Mouse (Mus musculus) gastrocnemius, postnatal 4 days (tissue): ENCODE results near the gene Cdca3. TPM values are rescaled to one million over a fixed set of nuclear protein-coding genes. Genes with fewer than 3 reads are reported as not detected.
"Not testable (repeated sequence)": the region's sequence is repeated elsewhere in the genome, so short reads cannot be mapped to it uniquely, and the experiment has no call there.

Experiments
- DNase-seq, 2 experiments: peaks; one replicate each; pipeline ENCODE4 v3.0.0; 2021 to 2022; ENCODE audit warnings: low spot score in 2 of 2, mixed read lengths in 2 of 2
- total RNA-seq, 2 experiments: library from RNA; stranded (reverse); gene quantifications; 2 replicates each; pipeline ENCODE4 v1.2.3; 2021

Gene Cdca3
- total RNA-seq, 2 experiments from 2014 or later = 27.9 to 28.2 TPM

- peak; percentile 70 to 90 for DNase-seq
Measured at GRCm38 (mm10) chr6:124829799-124830700, 703 bp downstream of the Cdca3 start.

- DNase-seq = not testable (repeated sequence)
Measured at GRCm38 (mm10) chr6:124831199-124831598, 1.9 kb downstream of the Cdca3 start.

GRCm38 (mm10) chr6:124831649-124832048, 2.3 kb downstream of the Cdca3 start:
- no peak for DNase-seq

- DNase-seq = no peak
Measured at GRCm38 (mm10) chr6:124834512-124835081, 5.2 kb downstream of the Cdca3 start.

GRCm38 (mm10) chr6:124835531-124835930, 6.2 kb downstream of the Cdca3 start:
- DNase-seq = no peak

GRCm38 (mm10) chr6:124836411-124836810, 7.1 kb downstream of the Cdca3 start:
- DNase-seq = no peak

- DNase-seq = peak in 1 of 2 experiments; percentile 47
Measured at GRCm38 (mm10) chr6:124839805-124840204, 10.5 kb downstream of the Cdca3 start.

GRCm38 (mm10) chr6:124840241-124841167, 11.2 kb downstream of the Cdca3 start, which contains the start of gene Gnb3:
Gene Gnb3, minus strand, starts transcription at chr6:124840275.
- DNase-seq = no peak

GRCm38 (mm10) chr6:124847305-124847704, 18.0 kb downstream of the Cdca3 start:
- DNase-seq = peak; percentile 90 to 91

- no peak for DNase-seq
Measured at GRCm38 (mm10) chr6:124850535-124850934, 21.2 kb downstream of the Cdca3 start.

GRCm38 (mm10) chr6:124854647-124855046, 25.3 kb downstream of the Cdca3 start:
- no peak for DNase-seq

- DNase-seq = no peak
Measured at GRCm38 (mm10) chr6:124856321-124856720, 27.0 kb downstream of the Cdca3 start.

GRCm38 (mm10) chr6:124856916-124857839, 27.8 kb downstream of the Cdca3 start, which contains the start of gene P3h3:
Gene P3h3, minus strand, starts transcription at chr6:124857752.
- DNase-seq = peak; percentile 82 to 85

GRCm38 (mm10) chr6:124857840-124858530, 28.6 kb downstream of the Cdca3 start:
- DNase-seq = no peak

GRCm38 (mm10) chr6:124858561-124859318, 29.4 kb downstream of the Cdca3 start:
- no peak for DNase-seq

- DNase-seq = peak; percentile 74 to 89
Measured at GRCm38 (mm10) chr6:124859725-124860124, 30.4 kb downstream of the Cdca3 start.

- no peak for DNase-seq
Measured at GRCm38 (mm10) chr6:124860511-124860910, 31.2 kb downstream of the Cdca3 start.

- DNase-seq = no peak
Measured at GRCm38 (mm10) chr6:124861266-124861665, 31.9 kb downstream of the Cdca3 start.

GRCm38 (mm10) chr6:124861802-124862201, 32.5 kb downstream of the Cdca3 start:
- no peak for DNase-seq
